In genomic region chr12:4878296-4878783, GRCm38 (mm10) we compare ENCODE assay signal across 21 mouse cellular contexts. TPM values are rescaled to one million over a fixed set of nuclear protein-coding genes. Genes with fewer than 3 reads are reported as not detected.
DNase-seq lines count a peak whose midpoint lies in the region; ATAC-seq lines count a peak whose summit lies in the region.
"Had no signal": no experiment of that assay in that cellular context is flagged by ENCODE, and none has a peak within 500 bp of the region (broad histone marks: within the 10 kb centered on the region; RNA-seq: fewer than 3 reads in every experiment).

No protein-coding gene starts in this region.

- ATAC-seq in megakaryocyte, adult 5-6 weeks (ENCODE audit: poor library complexity, severe bottlenecking): no peak
- no peak for ATAC-seq in liver, embryonic 15.5 days (ENCODE audit: insufficient read depth)
- ATAC-seq: CD4-positive, CD25-positive, alpha-beta regulatory T cell, adult 4 months; forebrain, embryonic 15.5 days had no signal

- no peak overlapping the region for H3K9ac ChIP-seq in liver, embryonic 15.5 days
- H3K9ac ChIP-seq: embryonic facial prominence, embryonic 15.5 days; forebrain, embryonic 15.5 days; heart, embryonic 12.5 days; hindbrain, embryonic 15.5 days had no signal

- WGBS in liver, embryonic 15.5 days (ENCODE audit: insufficient replicate concordance): 50% methylated on average over 9 of the region's 9 CpGs

- no peak overlapping the region for H3K4me2 ChIP-seq in liver, embryonic 15.5 days
- H3K4me2 ChIP-seq: embryonic facial prominence, embryonic 15.5 days; forebrain, embryonic 15.5 days; heart, embryonic 12.5 days; hindbrain, embryonic 15.5 days had no signal

- peak overlapping the region; percentile 48; the same call in 1 of the 2 replicates for H3K27ac ChIP-seq in liver, embryonic 15.5 days (replicated peaks)
- H3K27ac ChIP-seq: embryonic facial prominence, embryonic 15.5 days; forebrain, embryonic 10.5 days; forebrain, embryonic 15.5 days; hindbrain, embryonic 10.5 days; hindbrain, embryonic 15.5 days had no signal

- peak overlapping the region; percentile 79 for H3K4me3 ChIP-seq in megakaryocyte, embryonic 14.5 days (replicated peaks)
- H3K4me3 ChIP-seq in liver, embryonic 15.5 days (replicated peaks): no peak overlapping the region
- H3K4me3 ChIP-seq: embryonic facial prominence, embryonic 15.5 days; erythroblast, embryonic 14.5 days; forebrain, embryonic 10.5 days; forebrain, embryonic 15.5 days; heart, embryonic 12.5 days; hindbrain, embryonic 10.5 days; hindbrain, embryonic 15.5 days had no signal

- peaks cover 59% of the 10 kb centered on the region for H3K4me1 ChIP-seq in megakaryocyte, embryonic 14.5 days
- H3K4me1 ChIP-seq in liver, embryonic 15.5 days (replicated peaks): peaks cover 24% of the 10 kb centered on the region

- DNase-seq in R1 (ENCODE audit: low read depth, low spot score): peak; percentile 73
- DNase-seq in ovary, adult 18-20 months (ENCODE audit: low spot score): no peak
- DNase-seq in layer of hippocampus, postnatal 14 days (ENCODE audit: low spot score in 2 of 2): no peak
- no peak for DNase-seq in ovary, postnatal 36 days (ENCODE audit: low spot score)
- DNase-seq: adrenal gland, adult 2 months; adrenal gland, postnatal 25 days; cerebellum, adult 18-20 months; cerebellum, postnatal 10 days; embryo, embryonic 11 days; gastrocnemius, postnatal 10 days had no signal

- H3K36me3 ChIP-seq in megakaryocyte, embryonic 14.5 days (replicated peaks; ENCODE audit: low read length): peaks cover 64% of the 10 kb centered on the region
- peaks cover 44% of the 10 kb centered on the region for H3K36me3 ChIP-seq in liver, embryonic 15.5 days (replicated peaks)

- H3K27me3 ChIP-seq in megakaryocyte, embryonic 14.5 days (replicated peaks): no peaks in the 10 kb centered on the region
- no peaks in the 10 kb centered on the region for H3K27me3 ChIP-seq in liver, embryonic 15.5 days
- H3K27me3 ChIP-seq: embryonic facial prominence, embryonic 15.5 days; forebrain, embryonic 15.5 days; heart, embryonic 12.5 days; hindbrain, embryonic 15.5 days had no signal

- no peaks in the 10 kb centered on the region for H3K9me3 ChIP-seq in megakaryocyte, embryonic 14.5 days
- H3K9me3 ChIP-seq in liver, embryonic 15.5 days (replicated peaks): no peaks in the 10 kb centered on the region
- H3K9me3 ChIP-seq: embryonic facial prominence, embryonic 15.5 days; forebrain, embryonic 10.5 days; forebrain, embryonic 15.5 days; hindbrain, embryonic 10.5 days; hindbrain, embryonic 15.5 days had no signal

RNA-seq across cellular contexts. Expression of gene Mfsd2b, which starts 4.2 kb away (rescaled TPM):
- polyA plus RNA-seq in megakaryocyte, embryonic 14.5 days (2012; ENCODE audit: insufficient read depth, low replicate concordance): 312 and 347 TPM in 2 replicates
- total RNA-seq in megakaryocyte, adult 5-6 weeks (2015): 0.40 and 3.2 TPM in 2 replicates
- total RNA-seq in megakaryocyte, adult 5-6 weeks (2017): 0.81 and 1.2 TPM in 2 replicates
- 62.9 and 69.5 TPM in 2 replicates for polyA plus RNA-seq in liver, embryonic 15.5 days (2015; fragmentation: Nextera tagmentation; extraction: Ambion mirVana)
- under 1 TPM; 0.41 to 0.52 TPM for total RNA-seq in layer of hippocampus, postnatal 14 days (2021)

RNA-seq across cellular contexts. Expression of gene Ubxn2a, which starts 29.2 kb away (rescaled TPM):
- polyA plus RNA-seq in megakaryocyte, embryonic 14.5 days (2012; ENCODE audit: insufficient read depth, low replicate concordance): 2.5 and 10.4 TPM in 2 replicates
- 9.1 and 10.9 TPM in 2 replicates for total RNA-seq in megakaryocyte, adult 5-6 weeks (2015)
- 18.6 and 22.8 TPM in 2 replicates for total RNA-seq in megakaryocyte, adult 5-6 weeks (2017)
- 24.9 and 26.9 TPM in 2 replicates for polyA plus RNA-seq in liver, embryonic 15.5 days (2015; fragmentation: Nextera tagmentation; extraction: Ambion mirVana)
- 10 to 100 TPM; 43.2 to 49.6 TPM for total RNA-seq in layer of hippocampus, postnatal 14 days (2021)

RNA-seq across cellular contexts. Expression of gene Wdcp, which starts 35.2 kb away (rescaled TPM):
- polyA plus RNA-seq in megakaryocyte, embryonic 14.5 days (2012; ENCODE audit: insufficient read depth, low replicate concordance): 1.00 TPM in 1 of 2 replicates, not detected in the other
- total RNA-seq in megakaryocyte, adult 5-6 weeks (2015): 17.6 and 24.2 TPM in 2 replicates
- total RNA-seq in megakaryocyte, adult 5-6 weeks (2017): 4.3 and 12.0 TPM in 2 replicates
- 8.2 and 9.4 TPM in 2 replicates for polyA plus RNA-seq in liver, embryonic 15.5 days (2015; fragmentation: Nextera tagmentation; extraction: Ambion mirVana)
- 10 to 100 TPM; 11.9 to 12.0 TPM for total RNA-seq in layer of hippocampus, postnatal 14 days (2021)

RNA-seq across cellular contexts. Expression of gene Fkbp1b, which starts 36.9 kb away (rescaled TPM):
- polyA plus RNA-seq in megakaryocyte, embryonic 14.5 days (2012; ENCODE audit: insufficient read depth, low replicate concordance): 3.8 and 15.5 TPM in 2 replicates
- 58.3 and 64.7 TPM in 2 replicates for total RNA-seq in megakaryocyte, adult 5-6 weeks (2015)
- 40.8 and 49.7 TPM in 2 replicates for total RNA-seq in megakaryocyte, adult 5-6 weeks (2017)
- 3.2 and 3.6 TPM in 2 replicates for polyA plus RNA-seq in liver, embryonic 15.5 days (2015; fragmentation: Nextera tagmentation; extraction: Ambion mirVana)
- total RNA-seq in layer of hippocampus, postnatal 14 days (2021): 100 to 1,000 TPM; 106 to 107 TPM
- polyA plus RNA-seq: CD4-positive, CD25-positive, alpha-beta regulatory T cell, adult 4 months had no signal

RNA-seq across cellular contexts. Expression of gene Atad2b, which starts 38.8 kb away (rescaled TPM):
- 1.4 and 7.0 TPM in 2 replicates for polyA plus RNA-seq in megakaryocyte, embryonic 14.5 days (2012; ENCODE audit: insufficient read depth, low replicate concordance)
- 79.0 and 90.2 TPM in 2 replicates for total RNA-seq in megakaryocyte, adult 5-6 weeks (2015)
- total RNA-seq in megakaryocyte, adult 5-6 weeks (2017): 56.8 and 63.5 TPM in 2 replicates
- polyA plus RNA-seq in liver, embryonic 15.5 days (2015; fragmentation: Nextera tagmentation; extraction: Ambion mirVana): 5.0 and 6.0 TPM in 2 replicates
- total RNA-seq in layer of hippocampus, postnatal 14 days (2021): 10 to 100 TPM; 26.1 to 29.2 TPM
